Mouse (Mus musculus) skeletal muscle tissue, adult 2 months (tissue): ENCODE results near the gene Msgn1.

ENCODE experiments used
- DNase-seq: peaks from one replicate; pipeline ENCODE4 v3.0.0-alpha.2; 2012; ENCODE audit warnings: low read depth, low spot score

Gene Msgn1

DNA sequence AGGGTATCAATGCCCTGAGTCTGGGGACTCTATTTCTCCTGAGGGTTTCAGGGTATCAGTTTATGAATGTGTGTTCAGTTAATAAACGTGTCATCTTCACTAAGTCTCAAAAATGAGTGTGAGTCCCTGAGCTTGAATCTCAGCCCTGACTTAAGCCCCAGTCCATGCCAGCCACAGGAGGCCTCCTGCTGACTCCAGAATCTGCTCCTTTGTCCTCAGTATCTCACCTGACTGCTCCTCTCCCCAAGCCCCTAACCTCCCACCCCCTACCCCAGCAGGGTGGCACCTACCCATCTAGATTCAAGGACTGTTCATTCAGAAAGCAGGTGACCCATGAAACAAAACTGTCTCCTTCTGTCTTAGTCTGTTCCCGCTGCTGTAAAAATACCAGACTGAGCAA is 10.2 kb downstream of the Msgn1 start:
- no peak for DNase-seq

DNA sequence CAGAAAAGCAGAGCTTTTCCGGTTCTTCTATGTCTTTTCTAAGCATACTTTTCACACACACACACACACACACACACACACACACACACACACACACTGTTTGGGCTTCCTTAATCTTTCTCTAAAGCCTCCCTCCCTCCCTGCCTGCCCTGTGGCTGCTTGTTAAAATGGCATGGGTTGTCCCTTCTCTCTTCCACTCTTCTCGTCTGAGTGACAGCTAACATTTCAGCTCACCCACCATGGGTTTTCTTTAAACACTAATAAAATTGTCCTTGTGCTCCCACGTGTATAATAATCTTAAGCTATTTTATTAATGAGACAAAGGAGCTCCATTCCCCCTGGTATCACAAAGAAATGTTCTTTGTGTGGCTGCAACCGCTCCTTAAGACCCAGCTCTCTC is 10.7 kb downstream of the Msgn1 start:
- no peak for DNase-seq

DNA sequence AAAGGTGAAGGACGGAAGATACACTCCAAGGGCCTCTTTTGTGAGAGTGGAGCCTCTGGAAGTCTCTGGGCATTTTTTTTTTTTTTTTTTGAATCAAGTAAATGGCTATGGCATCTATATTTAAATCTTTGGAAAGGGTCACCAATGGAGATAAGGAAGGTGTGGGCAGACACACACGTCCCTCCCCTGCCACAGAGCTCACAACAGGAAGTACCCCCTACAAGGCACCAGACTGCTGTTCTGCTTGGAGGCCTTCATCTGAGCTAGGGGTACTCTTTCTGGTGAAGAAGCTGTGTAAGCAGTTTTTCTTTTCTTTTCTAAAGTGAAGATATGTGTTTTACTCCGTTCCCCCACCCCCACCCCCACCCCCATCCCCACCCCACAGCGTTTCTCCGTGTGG is 11.9 kb downstream of the Msgn1 start:
- DNase-seq = no peak

- peak; percentile 41 for DNase-seq
These were observed 12.6 kb downstream of the Msgn1 start for GRCm38 (mm10) chr12:11196142-11196597.

GRCm38 (mm10) chr12:11195031-11195430 is 13.7 kb downstream of the Msgn1 start:
- no peak for DNase-seq

- DNase-seq = peak; percentile 62
These were observed 30.2 kb downstream of the Msgn1 start for GRCm38 (mm10) chr12:11178486-11179154.

DNA sequence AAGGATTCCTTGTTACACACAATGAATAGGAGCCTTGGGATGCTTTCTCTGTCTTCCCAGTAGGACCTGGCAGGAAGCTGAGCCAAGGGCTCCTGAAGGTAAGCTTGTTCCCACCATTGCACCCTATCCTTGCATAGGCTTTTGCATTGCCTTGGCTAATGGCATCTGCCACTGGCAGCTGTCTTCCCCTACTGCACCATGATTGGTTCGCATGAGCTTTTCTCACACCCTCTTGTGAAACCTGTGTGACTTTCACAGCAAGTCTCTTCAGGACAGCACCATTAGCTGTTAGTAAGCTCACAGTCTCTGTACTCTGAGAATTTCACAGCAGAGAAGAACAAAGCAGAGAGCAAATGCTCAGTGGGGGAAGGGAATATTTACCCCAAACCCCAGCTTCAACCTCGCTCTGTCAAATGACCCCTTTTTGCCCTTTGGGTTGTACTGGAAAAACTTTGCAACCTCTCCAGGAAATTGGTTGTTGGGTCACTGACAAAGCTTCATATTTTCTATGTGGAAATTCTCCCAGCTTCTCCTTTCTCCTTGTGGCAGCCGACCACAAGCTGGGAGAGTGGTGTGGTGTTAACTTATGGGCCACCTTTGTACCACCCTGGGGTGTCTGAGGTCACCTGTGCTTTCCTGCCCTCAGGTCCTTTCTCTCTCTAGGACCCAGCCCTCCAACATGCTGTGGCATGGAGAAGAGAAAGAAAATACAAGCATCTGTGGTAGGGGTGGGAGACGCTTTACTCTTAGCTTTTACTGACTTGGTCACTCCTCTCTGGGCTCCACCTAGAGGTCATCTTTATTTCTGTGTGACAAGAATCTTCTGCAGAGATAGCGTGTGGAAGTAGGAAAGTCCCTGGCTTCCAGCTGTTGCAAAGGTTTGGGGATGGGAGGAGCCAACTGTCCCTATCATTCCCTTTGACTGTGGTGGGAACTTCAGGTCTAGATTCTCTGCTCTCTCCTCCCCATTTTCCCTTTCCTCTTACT is 31.1 kb downstream of the Msgn1 start:
- no peak for DNase-seq

GRCm38 (mm10) chr12:11158670-11159069 is 50.1 kb downstream of the Msgn1 start:
- DNase-seq = no peak
